Mouse (Mus musculus) testis, adult 2 months (tissue): Measurements from ENCODE around the gene Lrfn3.

ENCODE experiments used
- CTCF ChIP-seq: fragments of 200-500 bp; IDR thresholded peaks from 2 replicates; pipeline ENCODE4 v1.5.1; 2012; ENCODE audit warnings: low read depth, mild to moderate bottlenecking, inconsistent platforms, low read length, moderate library complexity; ENCODE audit not compliant: control insufficient read depth, insufficient read depth, insufficient replicate concordance
- POLR2A ChIP-seq: fragments of 200-500 bp; IDR thresholded peaks from 2 replicates; pipeline ENCODE4 v1.6.1; 2012; ENCODE audit warnings: low read depth, mild to moderate bottlenecking, inconsistent platforms, low read length, moderate library complexity; ENCODE audit not compliant: control insufficient read depth

DNA sequence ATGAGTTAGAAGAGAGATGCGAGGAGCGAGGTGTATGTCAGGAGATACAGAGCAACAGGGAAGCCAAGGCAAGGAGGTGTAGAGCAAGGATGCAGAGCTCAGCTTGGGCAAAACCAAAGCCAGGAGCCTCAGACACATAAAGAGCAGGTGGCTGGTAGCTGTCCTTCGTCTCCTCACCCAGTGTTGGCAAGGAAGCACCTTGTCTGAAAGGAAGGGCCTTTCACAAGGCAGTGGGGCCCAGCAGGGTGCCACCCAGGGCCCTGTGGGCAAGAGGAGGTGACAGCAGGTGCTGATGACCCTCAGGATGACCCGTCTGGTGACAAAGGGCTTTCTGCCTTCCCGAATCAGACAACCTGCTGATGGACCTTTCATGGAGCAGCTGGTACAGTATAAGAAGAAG is 28.0 kb downstream of the Lrfn3 start:
- TF ChIP-seq POLR2A (no peak), CTCF (no peak)
